Mouse (Mus musculus): Measurements from ENCODE around the gene Mpig6b.

- TF ChIP-seq CTCF (IDR thresholded peaks at IDR 0.05; ENCODE audit: borderline replicate concordance, extremely low read depth, insufficient read depth, insufficient read length): no peak
- TF ChIP-seq POLR2A (IDR thresholded peaks at IDR 0.05; ENCODE audit: borderline replicate concordance, extremely low read depth, insufficient read depth, insufficient read length, poor library complexity, severe bottlenecking): no peak
Observed at GRCm38 (mm10) chr17:35104754-35105153, 38.8 kb upstream of the Mpig6b start.

All from brain, embryonic 14.5 days (tissue).